Mouse (Mus musculus): ENCODE results near the gene Gm10337.
A peak's percentile ranks its signal among the peaks of the same experiment; 100 is the strongest.

The Gm10337 gene

GRCm38 (mm10) chr15:102501084-102501814 lies 2.3 kb upstream of the Gm10337 start:
- no peak for DNase-seq

- no peak for DNase-seq
Measured at GRCm38 (mm10) chr15:102502254-102502840, 1.2 kb upstream of the Gm10337 start.

- no peak for DNase-seq
Measured at GRCm38 (mm10) chr15:102503924-102504782, 631 bp downstream of the Gm10337 start.

GRCm38 (mm10) chr15:102505073-102505769 lies 1.7 kb downstream of the Gm10337 start:
- DNase-seq, result peak in 1 of 2 experiments; percentile 14

DNA sequence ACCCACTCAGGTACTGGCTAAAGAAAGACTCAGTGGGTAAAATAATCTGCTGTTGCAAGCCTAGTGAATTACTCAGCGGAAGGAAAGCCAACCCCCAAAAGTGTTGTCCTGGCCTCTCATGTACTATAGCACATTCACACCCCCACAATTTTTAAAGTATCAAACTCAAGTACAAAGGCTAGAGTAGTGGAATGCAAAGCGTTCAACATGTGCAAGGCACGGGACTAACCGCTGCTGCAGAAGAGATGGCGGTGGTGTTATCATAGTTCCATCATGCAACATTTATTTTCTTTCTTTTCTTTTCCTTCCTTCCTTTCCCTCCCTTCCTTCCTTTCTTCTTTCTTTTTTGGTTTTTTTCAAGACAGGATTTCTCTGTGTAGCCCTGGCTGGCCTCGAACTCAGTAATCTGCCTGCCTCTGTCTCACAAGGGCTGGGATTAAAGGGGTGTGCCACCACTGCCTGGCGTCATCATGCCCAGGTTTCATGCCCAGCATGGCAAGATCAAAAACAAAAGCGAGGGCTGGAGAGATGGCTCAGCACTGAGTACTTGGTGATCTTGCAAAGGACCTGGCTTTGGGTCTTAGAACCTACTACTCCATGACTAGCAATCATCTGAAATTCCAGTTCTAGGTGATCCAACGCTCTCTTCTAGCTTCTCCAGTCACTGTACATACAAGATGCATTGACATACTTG lies 2.4 kb downstream of the Gm10337 start:
- DNase-seq, result no peak

- no peak for DNase-seq
Measured at GRCm38 (mm10) chr15:102506464-102506830, 2.9 kb downstream of the Gm10337 start.

GRCm38 (mm10) chr15:102506864-102507263 lies 3.3 kb downstream of the Gm10337 start:
- DNase-seq, result no peak

- no peak for DNase-seq
Measured at GRCm38 (mm10) chr15:102507561-102507960, 4.0 kb downstream of the Gm10337 start.

DNA sequence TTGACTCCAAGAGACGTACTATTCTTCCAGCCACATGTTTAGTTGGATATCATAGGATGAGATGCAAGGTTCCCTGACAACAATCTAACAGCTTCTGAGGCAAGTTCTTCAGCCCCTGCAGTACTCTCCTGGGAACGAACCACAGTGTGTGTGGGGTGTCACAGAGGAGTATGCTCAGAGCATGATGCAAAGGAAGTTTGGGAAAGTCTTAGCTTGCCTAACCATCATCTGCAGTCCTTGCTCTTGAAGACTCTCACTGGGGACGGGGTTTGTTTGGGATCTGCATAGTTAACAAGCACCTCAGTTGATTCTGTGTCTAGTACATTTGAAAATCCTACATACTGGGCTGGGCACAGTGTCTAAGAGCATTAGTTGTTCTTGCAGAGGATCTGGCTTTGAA lies 4.8 kb downstream of the Gm10337 start:
- no peak for DNase-seq

- no peak for DNase-seq
Measured at GRCm38 (mm10) chr15:102510110-102510509, 6.6 kb downstream of the Gm10337 start.

DNA sequence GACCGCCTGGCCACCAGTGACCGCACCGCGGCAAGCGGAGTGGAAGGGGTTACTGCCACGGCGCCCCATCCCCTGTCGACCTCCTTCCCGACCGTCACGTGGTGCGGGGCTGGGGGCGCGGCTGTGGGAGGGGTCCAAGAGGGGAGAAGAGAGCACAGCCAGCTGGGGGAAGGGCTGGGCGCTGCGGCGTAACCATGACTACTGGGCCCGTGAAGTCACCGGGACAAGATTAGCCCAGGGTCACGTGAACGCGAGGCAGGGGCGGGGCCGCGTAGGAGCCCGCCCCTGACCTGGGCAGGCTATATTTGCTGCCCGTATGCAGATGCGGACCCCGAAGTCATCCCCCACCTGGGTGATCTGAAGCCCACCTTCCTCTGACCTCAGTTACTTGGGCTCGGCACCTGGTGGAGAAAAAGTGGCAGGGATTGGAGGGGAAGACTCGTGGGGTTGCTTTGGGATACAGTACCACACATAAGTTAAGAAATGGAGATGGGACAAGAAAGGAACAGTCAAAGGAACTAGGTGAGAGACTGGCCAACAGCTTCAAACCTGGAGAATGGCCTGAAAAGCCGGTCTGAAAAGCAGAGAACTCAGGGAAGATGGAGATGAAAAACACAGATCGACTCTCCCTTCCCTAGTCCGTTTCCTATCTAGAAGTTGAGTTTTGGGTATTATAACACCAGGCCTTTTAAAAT lies 7.2 kb downstream of the Gm10337 start:
- DNase-seq, result peak; percentile 76 to 83

- no peak for DNase-seq
Measured at GRCm38 (mm10) chr15:102511285-102511833, 7.8 kb downstream of the Gm10337 start.

DNA sequence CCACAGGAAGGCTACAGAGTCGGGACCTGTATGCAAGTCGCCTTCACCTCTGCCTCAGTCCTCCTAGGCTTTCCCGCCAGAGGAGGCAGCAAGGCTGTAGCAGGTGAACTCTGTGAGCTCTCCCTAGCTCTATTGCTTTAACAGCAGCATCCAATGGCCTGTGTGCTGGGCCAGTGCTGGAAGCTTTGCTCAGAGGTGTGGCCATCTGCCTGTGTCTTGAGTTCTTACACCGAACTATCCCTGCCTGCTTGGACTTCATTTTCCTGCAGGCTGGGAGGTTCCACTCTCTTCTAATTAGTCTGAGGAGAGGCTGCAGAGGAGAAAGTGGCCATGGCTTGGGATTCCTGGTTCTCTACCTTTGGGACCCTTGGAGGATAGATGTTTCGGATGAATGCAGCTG lies 8.5 kb downstream of the Gm10337 start:
- DNase-seq, result no peak

DNA sequence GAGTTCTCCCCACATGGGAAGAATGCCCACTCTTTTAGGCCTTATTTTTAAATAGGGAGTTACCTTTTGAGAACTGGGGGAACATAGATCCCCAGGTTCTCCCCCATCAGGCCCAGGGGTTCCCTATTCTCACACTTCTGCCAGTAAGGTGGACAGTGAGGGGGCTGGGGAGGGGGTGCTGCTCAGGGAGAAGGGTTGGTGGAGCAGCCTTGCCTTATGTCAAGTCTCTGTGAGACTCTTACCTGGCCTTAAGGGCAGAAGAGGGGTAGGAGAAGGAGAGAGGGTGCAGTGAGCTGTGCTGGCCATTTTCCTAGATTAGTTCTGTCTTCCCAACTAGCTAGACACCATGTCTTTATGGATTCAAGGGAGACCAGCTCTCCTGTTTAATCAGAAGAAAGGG lies 8.9 kb downstream of the Gm10337 start:
- DNase-seq, result no peak

DNA sequence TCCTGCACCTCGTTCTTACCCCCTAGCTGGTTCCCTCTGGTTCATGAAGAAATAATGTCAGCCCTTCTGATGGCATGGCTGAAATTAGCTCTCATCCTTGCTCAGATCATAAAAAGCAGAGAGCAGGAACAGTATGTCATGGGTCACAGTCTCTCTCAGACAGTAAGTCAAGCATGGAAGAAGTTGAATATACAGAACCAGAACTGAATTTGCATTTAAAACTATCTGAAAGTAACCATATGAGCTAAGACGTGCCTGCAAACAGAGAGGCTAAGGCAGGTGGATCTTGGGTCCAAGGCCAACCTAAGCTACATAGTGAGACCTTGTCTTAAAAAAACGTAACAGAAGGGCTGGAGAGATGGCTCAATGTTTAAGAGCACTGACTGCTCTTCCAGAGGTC lies 9.5 kb downstream of the Gm10337 start:
- DNase-seq, result no peak

GRCm38 (mm10) chr15:102515261-102515660 lies 11.7 kb downstream of the Gm10337 start:
- DNase-seq, result no peak

DNA sequence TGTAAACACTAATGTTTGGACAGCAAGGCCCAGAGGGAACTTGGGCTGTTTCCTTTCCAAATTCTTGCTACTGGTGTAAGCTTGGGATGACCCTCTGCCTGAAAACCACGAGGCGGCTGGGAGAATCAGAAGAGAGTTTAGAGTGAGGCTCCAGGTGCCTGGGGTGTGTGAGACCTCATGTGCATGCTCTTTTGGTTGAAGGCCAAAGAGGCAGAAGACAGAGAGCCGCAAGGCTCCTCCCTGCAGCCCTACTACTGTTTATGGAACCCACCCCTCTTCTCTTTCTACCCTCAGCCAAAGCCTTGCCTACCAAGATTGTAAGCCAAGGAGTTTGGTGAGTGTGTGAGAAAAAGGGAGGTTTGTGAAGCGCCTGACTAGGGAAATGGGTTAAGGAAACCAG lies 12.3 kb downstream of the Gm10337 start:
- DNase-seq, result no peak

GRCm38 (mm10) chr15:102516293-102516692 lies 12.8 kb downstream of the Gm10337 start:
- DNase-seq, result peak; percentile 59 to 63

DNA sequence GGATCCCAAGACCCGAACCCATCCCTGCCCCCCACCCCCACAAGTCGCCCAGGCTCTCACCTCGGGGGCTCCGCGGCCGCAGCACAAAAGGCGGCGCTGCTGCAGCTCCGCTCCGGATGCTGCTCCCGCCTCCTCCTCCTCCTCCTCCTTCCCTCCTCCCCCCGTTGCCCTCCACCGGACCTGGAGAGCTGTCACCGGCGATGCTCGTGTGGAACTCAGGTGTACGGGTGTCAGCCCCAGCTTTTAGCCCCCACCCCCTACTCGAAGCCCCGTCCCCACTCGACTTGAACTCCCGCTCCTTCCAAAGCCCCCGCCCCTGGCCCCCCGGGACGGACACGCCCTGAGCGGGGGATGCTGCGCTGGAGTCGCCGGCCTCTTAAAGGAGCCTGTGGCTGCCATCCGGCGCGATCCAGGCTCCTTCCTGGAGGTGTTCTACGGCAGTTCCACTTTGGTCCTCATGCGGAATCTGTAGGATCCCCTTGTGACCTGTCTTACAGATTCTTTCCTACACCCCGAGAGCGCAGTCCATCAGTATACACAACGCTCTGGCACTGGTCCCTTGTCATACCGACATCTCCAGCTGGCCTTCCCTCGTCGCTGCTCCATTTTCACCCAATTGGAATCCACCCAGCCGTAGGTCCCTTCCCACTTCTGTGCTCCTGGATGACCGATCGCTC lies 13.3 kb downstream of the Gm10337 start, which contains the start of gene Map3k12:
Map3k12 (minus strand) TSS at position 337 of the 677 bp plus-strand sequence.
- peak; percentile 81 to 84 for DNase-seq

GRCm38 (mm10) chr15:102517631-102517975 lies 14.1 kb downstream of the Gm10337 start:
- no peak for DNase-seq
